Mouse (Mus musculus) stomach, postnatal 0 days (tissue): ENCODE results near the gene Ctdnep1. TPM values are rescaled to one million over a fixed set of nuclear protein-coding genes. Genes with fewer than 3 reads are reported as not detected.

Experiments used
- ATAC-seq: fragments of 200-750 bp; cut with Nextera tagmentation; 2 replicates; pipeline ENCODE4 v1.8.0; 2017; ENCODE audit not compliant: low FRiP score, low TSS enrichment
- DNase-seq: peaks from one replicate; pipeline ENCODE4 v3.0.0-alpha.2; 2016; ENCODE audit warnings: low spot score
- H3K27ac ChIP-seq: fragments of 300-500 bp; sonication (generic); replicated peaks from 2 replicates; pipeline ENCODE4 v1.5.1; 2014; ENCODE audit warnings: mild to moderate bottlenecking, control low read depth
- H3K27me3 ChIP-seq: fragments of 300-500 bp; sonication (generic); 2 replicates; pipeline ENCODE4 v1.6.1; 2014; ENCODE audit warnings: low read length; ENCODE audit not compliant: control insufficient read depth, insufficient read depth
- H3K36me3 ChIP-seq: fragments of 300-500 bp; sonication (generic); 2 replicates; pipeline ENCODE4 v1.6.1; 2014; ENCODE audit warnings: low read length, mixed read lengths; ENCODE audit not compliant: control insufficient read depth, insufficient read depth
- H3K4me1 ChIP-seq: fragments of 300-500 bp; sonication (generic); replicated peaks from 2 replicates; pipeline ENCODE4 v1.6.1; 2014; ENCODE audit warnings: antibody characterized with exemption; ENCODE audit not compliant: control insufficient read depth, insufficient read depth
- H3K4me2 ChIP-seq: fragments of 300-500 bp; sonication (generic); replicated peaks from 2 replicates; pipeline ENCODE4 v1.6.1; 2014; ENCODE audit warnings: low read depth, mild to moderate bottlenecking, control low read depth, moderate library complexity
- H3K4me3 ChIP-seq: fragments of 300-500 bp; sonication (generic); 2 replicates; pipeline ENCODE4 v1.5.1; 2014; ENCODE audit warnings: low read depth, low read length, control low read depth
- H3K9ac ChIP-seq: fragments of 300-500 bp; sonication (generic); 2 replicates; pipeline ENCODE4 v1.6.1; 2014; ENCODE audit warnings: mild to moderate bottlenecking, low read length, control low read depth, mixed read lengths
- H3K9me3 ChIP-seq: fragments of 300-500 bp; sonication (generic); 2 replicates; pipeline ENCODE4 v1.6.1; 2016; ENCODE audit warnings: low read length; ENCODE audit not compliant: control insufficient read depth
- CTCF ChIP-seq: IDR thresholded peaks from 2 replicates; pipeline ENCODE4 v1.5.1; 2016; ENCODE audit warnings: antibody characterized with exemption, low read depth, mild to moderate bottlenecking, moderate library complexity
- EP300 ChIP-seq: optimal IDR thresholded peaks from 2 replicates; pipeline ENCODE3; 2016; ENCODE audit warnings: antibody characterized with exemption
- WGBS: fragments of 180-500 bp; shearing (Covaris S2); extraction: QIAGEN DNeasy Blood & Tissue Kit; methylation state at CpG from one replicate; pipeline ENCODE4 v1.1.7; 2014; 5-methylcytosine and 5-hydroxymethylcytosine counted together
- polyA plus RNA-seq: library from polyadenylated mRNA; unstranded; fragments of >200 nt; fragmentation: Nextera tagmentation; extraction: Ambion mirVana; gene quantifications from 2 replicates; pipeline ENCODE4 v1.2.1, GENCODE M21; 2015

The Ctdnep1 gene
- polyA plus RNA-seq, 1 experiment from 2014 or later: 13.1 TPM

- Histone ChIP-seq H3K4me2 (no peak overlapping the region), H3K36me3 (no peaks in the 10 kb centered on the region), H3K27me3 (no peaks in the 10 kb centered on the region), H3K9ac (no peak overlapping the region), H3K9me3 (no peaks in the 10 kb centered on the region), H3K4me3 (no peak overlapping the region), H3K27ac (0 out of 2 replicates have a peak overlapping the region, but pooled peaks have one; percentile 40), H3K4me1 (peaks cover 6% of the 10 kb centered on the region)
- 31% methylated on average over 9 of the region's 9 CpGs for WGBS
- ATAC-seq (no peak), DNase-seq (no peak)
- TF ChIP-seq EP300 (no peak), CTCF (no peak)
Measured at GRCm38 (mm10) chr11:69938401-69938979, 42.5 kb upstream of the Ctdnep1 start.

DNA sequence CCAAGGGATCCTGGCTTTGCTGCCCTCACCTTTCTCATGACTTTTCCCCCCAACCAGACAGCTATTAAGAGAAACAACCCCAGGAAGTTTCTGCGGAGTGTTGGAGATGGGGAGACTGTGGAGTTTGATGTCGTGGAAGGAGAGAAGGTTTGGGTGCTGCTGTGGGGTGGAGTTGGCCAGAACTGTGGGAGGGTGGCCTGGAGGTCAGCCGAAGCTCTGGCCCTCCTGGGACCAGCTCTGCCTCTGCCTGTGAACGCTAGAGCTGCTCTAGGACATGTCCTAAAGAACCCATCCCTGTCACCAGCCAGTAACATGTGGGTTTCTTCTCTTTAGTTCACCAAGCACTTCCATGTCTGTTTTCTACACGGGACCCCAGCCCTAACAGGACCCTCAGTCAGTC is 41.8 kb upstream of the Ctdnep1 start:
- WGBS: 67% methylated on average over 5 of the region's 5 CpGs
- H3K36me3 ChIP-seq: no peaks in the 10 kb centered on the region
- H3K4me3 ChIP-seq: no peak overlapping the region
- ATAC-seq (no peak), DNase-seq (no peak)
- H3K4me1 ChIP-seq: peaks cover 6% of the 10 kb centered on the region
- no peaks in the 10 kb centered on the region for H3K27me3 ChIP-seq
- TF ChIP-seq CTCF: no peak
- no peak for TF ChIP-seq EP300
- H3K9ac ChIP-seq: no peak overlapping the region
- no peak overlapping the region for H3K4me2 ChIP-seq
- H3K27ac ChIP-seq: no peak overlapping the region
- H3K9me3 ChIP-seq: no peaks in the 10 kb centered on the region

GRCm38 (mm10) chr11:69939731-69940130 is 41.2 kb upstream of the Ctdnep1 start:
- no peak for ATAC-seq

GRCm38 (mm10) chr11:69940962-69941361 is 40.0 kb upstream of the Ctdnep1 start:
- ATAC-seq (no peak), DNase-seq (no peak)
- TF ChIP-seq CTCF (no peak), EP300 (no peak)
- Histone ChIP-seq H3K4me1 (peaks cover 3% of the 10 kb centered on the region), H3K9ac (no peak overlapping the region), H3K27me3 (no peaks in the 10 kb centered on the region), H3K27ac (no peak overlapping the region), H3K36me3 (peaks cover 3% of the 10 kb centered on the region; the same call in 1 of the 2 replicates), H3K4me3 (no peak overlapping the region), H3K4me2 (no peak overlapping the region), H3K9me3 (no peaks in the 10 kb centered on the region)
- 81% methylated on average over 4 of the region's 4 CpGs for WGBS

More at GRCm38 (mm10) chr11:69939731-69940130, 41.2 kb upstream of the Ctdnep1 start:
- Histone ChIP-seq H3K9ac (no peak overlapping the region), H3K36me3 (peaks cover 3% of the 10 kb centered on the region; the same call in 1 of the 2 replicates), H3K4me2 (no peak overlapping the region), H3K27me3 (no peaks in the 10 kb centered on the region), H3K4me3 (no peak overlapping the region), H3K4me1 (peaks cover 6% of the 10 kb centered on the region), H3K27ac (no peak overlapping the region), H3K9me3 (no peaks in the 10 kb centered on the region)
- TF ChIP-seq EP300 (no peak), CTCF (no peak)
- 90% methylated on average over 17 of the region's 17 CpGs for WGBS
- no peak for DNase-seq

GRCm38 (mm10) chr11:69945216-69945615 is 35.7 kb upstream of the Ctdnep1 start:
- no peak overlapping the region for H3K4me3 ChIP-seq
- DNase-seq: no peak
- no peak overlapping the region for H3K27ac ChIP-seq
- 73% methylated on average over 13 of the region's 13 CpGs for WGBS
- ATAC-seq: no peak
- H3K27me3 ChIP-seq: no peaks in the 10 kb centered on the region
- H3K4me1 ChIP-seq: no peaks in the 10 kb centered on the region
- no peaks in the 10 kb centered on the region for H3K9me3 ChIP-seq
- H3K4me2 ChIP-seq: no peak overlapping the region
- TF ChIP-seq CTCF: no peak
- no peak for TF ChIP-seq EP300
- H3K9ac ChIP-seq: no peak overlapping the region
- H3K36me3 ChIP-seq: peaks cover 3% of the 10 kb centered on the region; the same call in 1 of the 2 replicates

GRCm38 (mm10) chr11:69945997-69946891 is 34.7 kb upstream of the Ctdnep1 start:
- TF ChIP-seq EP300 (no peak), CTCF (no peak)
- Histone ChIP-seq H3K27me3 (no peaks in the 10 kb centered on the region), H3K9me3 (no peaks in the 10 kb centered on the region), H3K27ac (peak overlapping the region; percentile 89), H3K4me3 (peak overlapping the region; percentile 49), H3K4me1 (no peaks in the 10 kb centered on the region), H3K9ac (peak overlapping the region; percentile 45), H3K36me3 (peaks cover 3% of the 10 kb centered on the region; the same call in 1 of the 2 replicates), H3K4me2 (peak overlapping the region; percentile 66)
- ATAC-seq (no peak), DNase-seq (no peak)
- WGBS: 74% methylated on average over 18 of the region's 18 CpGs
